Mouse (Mus musculus) cerebellum, adult 8-10 months (tissue): ENCODE measurements around the gene Tbx18.

Source experiments
- DNase-seq: peaks from one replicate; pipeline ENCODE4 v3.0.0; 2022

Gene Tbx18

GRCm38 (mm10) chr9:87730961-87731535 lies at the start of gene Tbx18:
Tbx18 (minus strand) TSS chr9:87731260.
- no peak for DNase-seq

- no peak for DNase-seq
Observed at GRCm38 (mm10) chr9:87773951-87774350, 42.9 kb upstream of the Tbx18 start.

- DNase-seq, result no peak
Observed at GRCm38 (mm10) chr9:87755621-87756020, 24.6 kb upstream of the Tbx18 start.

GRCm38 (mm10) chr9:87741599-87741998 lies 10.5 kb upstream of the Tbx18 start:
- DNase-seq, result no peak

- DNase-seq, result no peak
Observed at GRCm38 (mm10) chr9:87740667-87741066, 9.6 kb upstream of the Tbx18 start.

- DNase-seq, result no peak
Observed at GRCm38 (mm10) chr9:87740241-87740645, 9.2 kb upstream of the Tbx18 start.

GRCm38 (mm10) chr9:87739543-87740161 lies 8.6 kb upstream of the Tbx18 start:
- DNase-seq, result no peak

GRCm38 (mm10) chr9:87738766-87739542 lies 7.9 kb upstream of the Tbx18 start:
- no peak for DNase-seq

GRCm38 (mm10) chr9:87738123-87738522 lies 7.1 kb upstream of the Tbx18 start:
- DNase-seq, result no peak

GRCm38 (mm10) chr9:87737271-87737670 lies 6.2 kb upstream of the Tbx18 start:
- no peak for DNase-seq

- no peak for DNase-seq
Observed at GRCm38 (mm10) chr9:87735046-87735445, 4.0 kb upstream of the Tbx18 start.

- DNase-seq, result no peak
Observed at GRCm38 (mm10) chr9:87734631-87735030, 3.6 kb upstream of the Tbx18 start.

- DNase-seq, result no peak
Observed at GRCm38 (mm10) chr9:87733732-87734131, 2.7 kb upstream of the Tbx18 start.

GRCm38 (mm10) chr9:87733236-87733630 lies 2.2 kb upstream of the Tbx18 start:
- no peak for DNase-seq

- DNase-seq, result no peak
Observed at GRCm38 (mm10) chr9:87732416-87733235, 1.6 kb upstream of the Tbx18 start.

GRCm38 (mm10) chr9:87730271-87730960 lies 644 bp downstream of the Tbx18 start:
- no peak for DNase-seq

GRCm38 (mm10) chr9:87729316-87730270 lies 1.5 kb downstream of the Tbx18 start:
- DNase-seq, result no peak

GRCm38 (mm10) chr9:87728107-87728506 lies 3.0 kb downstream of the Tbx18 start:
- no peak for DNase-seq

- DNase-seq, result no peak
Observed at GRCm38 (mm10) chr9:87727155-87727953, 3.7 kb downstream of the Tbx18 start.

GRCm38 (mm10) chr9:87721793-87722192 lies 9.3 kb downstream of the Tbx18 start:
- no peak for DNase-seq

- DNase-seq, result no peak
Observed at GRCm38 (mm10) chr9:87710360-87710759, 20.7 kb downstream of the Tbx18 start.
